Mouse (Mus musculus): Measurements from ENCODE around the gene Rnf128. TPM values are rescaled to one million over a fixed set of nuclear protein-coding genes. Genes with fewer than 3 reads are reported as not detected.

Gene Rnf128
- total and polyA plus RNA-seq, 2 experiments from 2014 or later = 7.4 to 7.7 TPM

DNA sequence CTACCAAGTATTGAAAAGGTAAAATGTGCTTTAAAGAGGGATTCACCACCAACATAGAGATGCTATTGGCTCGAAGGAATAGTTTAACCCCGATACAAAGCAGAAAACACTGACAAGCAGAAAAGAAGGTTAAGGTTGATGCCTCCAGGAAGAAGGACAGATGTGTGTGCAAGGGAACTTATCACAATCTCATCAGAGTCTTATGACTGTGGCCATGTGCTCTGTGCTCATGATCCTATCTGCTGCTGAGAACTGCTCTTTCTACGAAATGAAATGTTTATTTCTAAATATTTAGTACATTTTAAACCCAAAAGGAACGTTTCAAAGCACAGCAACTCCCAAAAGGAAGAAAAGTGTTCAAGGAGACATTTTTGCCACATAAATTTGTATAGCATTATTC lies 30.8 kb upstream of the Rnf128 start:
- Histone ChIP-seq H3K27ac (no peak overlapping the region), H3K4me3 (ENCODE audit: low read length) (no peak overlapping the region), H3K4me2 (ENCODE audit: low read depth, low read length) (no peak overlapping the region), H3K4me1 (ENCODE audit: insufficient read depth, low read length) (no peaks in the 10 kb centered on the region), H3K36me3 (ENCODE audit: insufficient read depth, low read length) (no peaks in the 10 kb centered on the region), H3K9me3 (ENCODE audit: low read length) (no peaks in the 10 kb centered on the region), H3K27me3 (ENCODE audit: insufficient read depth, low read length) (no peaks in the 10 kb centered on the region), H3K9ac (replicated peaks; ENCODE audit: low read length) (no peak overlapping the region)
- TF ChIP-seq CTCF (IDR thresholded peaks at IDR 0.05; ENCODE audit: low read depth) = no peak
- DNase-seq (ENCODE audit: low spot score) (no peak), ATAC-seq (no peak)
- WGBS = 75% methylated on average over 4 of the region's 4 CpGs

DNA sequence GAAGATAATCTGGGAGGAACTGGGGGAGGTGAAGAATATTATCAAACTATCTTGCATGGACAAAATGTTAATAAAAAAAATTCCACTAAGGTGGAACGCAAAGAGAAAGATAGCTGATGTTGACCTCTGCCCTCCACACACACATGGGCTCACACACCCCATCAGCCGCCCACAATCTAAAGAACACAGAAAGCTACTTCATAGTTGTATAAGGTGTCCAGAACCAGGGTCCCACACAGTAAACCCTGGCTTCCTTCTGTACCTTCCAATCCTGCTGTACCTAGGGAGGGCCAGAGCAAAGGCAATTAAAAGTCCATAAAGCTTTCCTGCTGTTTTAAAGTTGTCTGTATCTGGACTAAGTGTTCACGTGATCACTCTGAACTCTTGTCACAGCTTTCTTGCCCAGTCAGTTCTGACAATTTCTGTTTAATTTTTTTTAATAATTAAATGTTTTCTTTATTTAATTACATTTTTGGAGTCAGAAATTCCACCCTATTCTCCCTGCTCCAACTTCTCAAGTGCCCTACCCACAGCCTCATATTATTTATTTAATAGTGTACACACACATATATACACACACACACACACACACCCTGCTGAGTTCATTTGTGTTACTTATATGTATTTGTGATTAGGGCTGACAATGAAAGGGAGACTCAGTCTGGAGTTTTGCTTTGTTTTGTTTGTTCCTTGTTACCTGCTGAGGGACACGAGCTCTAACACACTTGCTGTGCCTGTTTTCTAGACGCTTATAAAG lies 25.3 kb upstream of the Rnf128 start:
- H3K27me3 ChIP-seq (ENCODE audit: insufficient read depth, low read length) = no peaks in the 10 kb centered on the region
- H3K27ac ChIP-seq = no peak overlapping the region
- H3K4me1 ChIP-seq (ENCODE audit: insufficient read depth, low read length) = no peaks in the 10 kb centered on the region
- no peak overlapping the region for H3K9ac ChIP-seq (replicated peaks; ENCODE audit: low read length)
- WGBS = 81% methylated on average over 5 of the region's 5 CpGs
- H3K36me3 ChIP-seq (ENCODE audit: insufficient read depth, low read length) = no peaks in the 10 kb centered on the region
- no peak for ATAC-seq
- no peak for DNase-seq (ENCODE audit: low spot score)
- H3K9me3 ChIP-seq (ENCODE audit: low read length) = no peaks in the 10 kb centered on the region
- TF ChIP-seq CTCF (IDR thresholded peaks at IDR 0.05; ENCODE audit: low read depth) = no peak
- no peak overlapping the region for H3K4me2 ChIP-seq (ENCODE audit: low read depth, low read length)
- no peak overlapping the region for H3K4me3 ChIP-seq (ENCODE audit: low read length)

DNA sequence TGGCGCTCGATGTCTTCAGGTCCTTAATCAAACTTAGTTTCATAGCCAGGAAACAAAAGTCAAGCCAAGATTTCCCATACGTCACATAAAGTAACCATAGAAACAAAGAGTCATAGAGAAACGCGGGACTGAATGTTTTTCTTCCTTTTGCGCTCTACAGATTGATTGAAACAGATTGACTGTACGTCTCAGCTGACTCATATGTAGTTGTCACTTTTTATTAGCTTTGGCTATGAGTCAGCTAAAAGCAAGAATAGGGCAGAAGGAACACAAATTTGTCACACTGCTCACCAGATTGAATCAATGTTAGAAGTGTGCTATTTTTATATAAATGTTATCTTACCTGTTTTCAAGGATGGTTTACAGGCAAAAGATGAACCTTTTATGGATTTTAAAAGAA lies 19.4 kb upstream of the Rnf128 start:
- H3K4me1 ChIP-seq (ENCODE audit: insufficient read depth, low read length) = no peaks in the 10 kb centered on the region
- no peak overlapping the region for H3K9ac ChIP-seq (replicated peaks; ENCODE audit: low read length)
- no peaks in the 10 kb centered on the region for H3K27me3 ChIP-seq (ENCODE audit: insufficient read depth, low read length)
- H3K9me3 ChIP-seq (ENCODE audit: low read length) = no peaks in the 10 kb centered on the region
- 75% methylated on average over 7 of the region's 7 CpGs for WGBS
- ATAC-seq (no peak), DNase-seq (ENCODE audit: low spot score) (no peak)
- no peak overlapping the region for H3K4me2 ChIP-seq (ENCODE audit: low read depth, low read length)
- TF ChIP-seq CTCF (IDR thresholded peaks at IDR 0.05; ENCODE audit: low read depth) = no peak
- H3K27ac ChIP-seq = no peak overlapping the region
- no peaks in the 10 kb centered on the region for H3K36me3 ChIP-seq (ENCODE audit: insufficient read depth, low read length)
- H3K4me3 ChIP-seq (ENCODE audit: low read length) = no peak overlapping the region

DNA sequence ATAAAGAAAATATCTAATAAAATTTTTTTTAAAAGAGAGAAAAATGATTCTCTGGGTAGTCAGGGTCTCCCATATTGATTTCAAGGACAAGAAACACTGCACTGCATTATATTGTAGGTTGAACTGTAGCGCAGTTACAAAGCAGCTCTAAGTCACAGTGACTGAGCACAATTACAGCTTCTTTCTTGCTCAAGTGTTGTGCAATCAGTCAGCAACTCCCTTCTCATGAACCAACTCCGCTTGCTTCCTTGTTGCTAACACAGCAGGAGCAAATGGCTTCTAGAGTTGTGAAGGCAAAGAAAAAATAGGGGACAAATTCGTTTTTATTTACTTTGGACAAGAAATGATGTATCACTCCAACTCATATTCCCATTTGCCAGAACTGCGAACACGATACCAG lies 12.7 kb upstream of the Rnf128 start:
- Histone ChIP-seq H3K9me3 (ENCODE audit: low read length) (no peaks in the 10 kb centered on the region), H3K4me2 (ENCODE audit: low read depth, low read length) (no peak overlapping the region), H3K4me3 (ENCODE audit: low read length) (no peak overlapping the region), H3K27me3 (ENCODE audit: insufficient read depth, low read length) (no peaks in the 10 kb centered on the region), H3K36me3 (ENCODE audit: insufficient read depth, low read length) (no peaks in the 10 kb centered on the region), H3K4me1 (ENCODE audit: insufficient read depth, low read length) (no peaks in the 10 kb centered on the region), H3K9ac (replicated peaks; ENCODE audit: low read length) (no peak overlapping the region), H3K27ac (no peak overlapping the region)
- 68% methylated on average over 5 of the region's 5 CpGs for WGBS
- DNase-seq (ENCODE audit: low spot score) = no peak
- no peak for TF ChIP-seq CTCF (IDR thresholded peaks at IDR 0.05; ENCODE audit: low read depth)
- no peak for ATAC-seq

DNA sequence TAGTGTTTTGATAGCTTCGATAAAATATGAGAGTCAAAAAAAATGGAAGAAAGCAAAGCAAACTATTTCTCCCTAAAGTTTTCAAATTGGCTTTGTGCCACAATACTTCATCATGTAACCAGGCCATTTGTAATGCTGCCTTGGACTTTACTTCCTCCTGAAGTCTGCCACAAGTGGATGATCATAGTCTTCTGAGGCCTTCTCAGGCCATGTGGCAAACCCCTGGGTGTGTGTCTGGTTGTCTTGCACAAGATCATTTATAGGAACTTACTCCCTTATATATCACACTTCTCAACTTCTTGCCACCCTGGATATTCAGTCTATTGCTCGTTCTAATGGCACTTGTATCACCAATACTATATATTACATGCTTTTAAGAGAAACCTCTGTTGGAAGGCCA lies 11.0 kb upstream of the Rnf128 start:
- ATAC-seq = no peak
- 86% methylated on average over 2 of the region's 2 CpGs for WGBS
- no peak overlapping the region for H3K9ac ChIP-seq (replicated peaks; ENCODE audit: low read length)

DNA sequence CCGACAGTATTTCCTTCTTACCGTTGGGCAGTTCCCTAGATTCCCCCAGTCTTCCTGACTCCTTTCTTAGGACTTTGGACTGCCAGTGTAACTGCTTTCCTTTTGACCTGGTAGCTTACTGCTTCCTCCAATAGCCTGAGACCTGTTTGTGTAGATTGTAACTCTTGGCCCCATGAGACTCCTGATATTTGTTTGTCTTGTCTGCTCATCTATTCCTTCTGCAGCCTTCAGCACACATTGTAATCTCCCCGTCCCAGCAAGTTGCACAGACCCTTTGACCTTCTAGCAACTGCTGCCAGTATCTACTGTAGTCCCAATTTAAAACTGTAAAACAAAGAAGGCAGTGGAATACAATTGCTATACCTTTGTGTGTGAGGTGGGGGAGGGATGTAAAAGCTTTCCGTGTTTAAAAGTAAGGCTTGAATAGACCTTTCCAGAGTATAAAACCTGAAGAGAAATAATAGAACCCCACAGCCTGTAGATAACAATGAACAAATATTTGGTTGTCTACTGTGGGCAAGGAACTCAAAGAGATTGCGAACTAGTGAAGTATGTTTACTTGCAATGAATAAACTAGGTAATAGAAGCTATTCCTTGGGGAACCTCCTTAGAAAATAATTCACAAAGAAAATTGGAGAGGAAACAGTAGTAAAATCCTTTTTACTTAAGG lies 726 bp upstream of the Rnf128 start:
- H3K36me3 ChIP-seq (ENCODE audit: insufficient read depth, low read length) = no peaks in the 10 kb centered on the region
- H3K27me3 ChIP-seq (ENCODE audit: insufficient read depth, low read length) = no peaks in the 10 kb centered on the region
- no peak overlapping the region for H3K4me2 ChIP-seq (ENCODE audit: low read depth, low read length)
- no peak overlapping the region for H3K4me3 ChIP-seq (ENCODE audit: low read length)
- 73% methylated on average over 5 of the region's 5 CpGs for WGBS
- H3K9me3 ChIP-seq (ENCODE audit: low read length) = no peaks in the 10 kb centered on the region
- no peaks in the 10 kb centered on the region for H3K4me1 ChIP-seq (ENCODE audit: insufficient read depth, low read length)
- no peak for DNase-seq (ENCODE audit: low spot score)
- TF ChIP-seq CTCF (IDR thresholded peaks at IDR 0.05; ENCODE audit: low read depth) = no peak
- no peak overlapping the region for H3K9ac ChIP-seq (replicated peaks; ENCODE audit: low read length)
- ATAC-seq = no peak
- H3K27ac ChIP-seq = no peak overlapping the region

More for the DNA sequence above, 11.0 kb upstream of the Rnf128 start:
- Histone ChIP-seq H3K27ac (no peak overlapping the region), H3K27me3 (ENCODE audit: insufficient read depth, low read length) (no peaks in the 10 kb centered on the region), H3K36me3 (ENCODE audit: insufficient read depth, low read length) (no peaks in the 10 kb centered on the region), H3K4me1 (ENCODE audit: insufficient read depth, low read length) (no peaks in the 10 kb centered on the region), H3K9me3 (ENCODE audit: low read length) (no peaks in the 10 kb centered on the region), H3K4me3 (ENCODE audit: low read length) (no peak overlapping the region), H3K4me2 (ENCODE audit: low read depth, low read length) (no peak overlapping the region)
- TF ChIP-seq CTCF (IDR thresholded peaks at IDR 0.05; ENCODE audit: low read depth) = no peak
- no peak for DNase-seq (ENCODE audit: low spot score)

DNA sequence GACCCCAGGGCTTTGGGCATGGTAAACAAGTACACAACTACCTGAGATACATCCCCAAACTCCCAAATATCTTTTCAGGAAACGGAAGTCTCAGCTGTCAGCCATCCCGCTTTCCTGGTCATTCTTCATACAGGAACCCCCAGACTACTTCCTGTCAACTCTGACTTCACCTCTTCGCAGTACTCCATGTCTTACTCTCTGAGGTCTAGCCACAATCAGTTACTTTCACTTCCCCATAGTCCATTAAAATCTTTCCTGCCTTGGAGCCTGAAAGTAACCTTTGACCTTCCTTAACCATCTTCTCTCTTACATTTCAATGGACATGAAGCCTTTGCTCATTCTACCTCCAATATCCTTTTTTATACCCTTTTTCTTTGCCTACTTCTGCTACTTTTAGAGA lies 6.9 kb downstream of the Rnf128 start:
- Histone ChIP-seq H3K9ac (replicated peaks; ENCODE audit: low read length) (no peak overlapping the region), H3K9me3 (ENCODE audit: low read length) (no peaks in the 10 kb centered on the region), H3K27ac (no peak overlapping the region), H3K27me3 (ENCODE audit: insufficient read depth, low read length) (no peaks in the 10 kb centered on the region), H3K4me2 (ENCODE audit: low read depth, low read length) (no peak overlapping the region), H3K4me3 (ENCODE audit: low read length) (no peak overlapping the region), H3K4me1 (ENCODE audit: insufficient read depth, low read length) (no peaks in the 10 kb centered on the region), H3K36me3 (ENCODE audit: insufficient read depth, low read length) (no peaks in the 10 kb centered on the region)
- no peak for TF ChIP-seq CTCF (IDR thresholded peaks at IDR 0.05; ENCODE audit: low read depth)
- DNase-seq (ENCODE audit: low spot score) = no peak
- no peak for ATAC-seq
- 98% methylated on average over 3 of the region's 3 CpGs for WGBS
